Mouse (Mus musculus) right cerebral cortex, postnatal 25 days (tissue): ENCODE results near the gene Gm3448.
A peak's percentile ranks its signal among the peaks of the same experiment; 100 is the strongest.
"Not testable (repeated sequence)": the region's sequence is repeated elsewhere in the genome, so short reads cannot be mapped to it uniquely, and the experiment has no call there.

Experiments used
- DNase-seq: peaks from one replicate; pipeline ENCODE4 v3.0.0; 2022

Gene Gm3448

DNA sequence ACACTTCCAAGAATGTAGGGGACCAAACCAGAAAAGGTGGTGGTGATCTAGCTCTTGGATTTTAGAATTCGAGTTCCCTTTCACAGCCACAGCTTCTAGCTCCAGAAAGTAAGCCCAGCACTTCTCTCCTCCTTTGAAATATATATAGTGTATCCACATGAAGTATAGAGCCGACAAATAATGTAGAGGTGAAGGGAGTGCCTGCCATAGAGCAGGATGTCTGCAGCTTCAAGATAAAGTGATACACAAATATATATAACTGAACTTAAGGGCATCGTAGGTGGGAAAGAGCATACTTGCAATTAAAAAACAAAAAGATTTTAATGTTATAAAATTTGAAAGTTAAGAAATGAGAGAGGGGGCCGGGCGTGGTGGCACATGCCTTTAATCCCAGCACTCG is 15.8 kb downstream of the Gm3448 start:
- not testable (repeated sequence) for DNase-seq

DNA sequence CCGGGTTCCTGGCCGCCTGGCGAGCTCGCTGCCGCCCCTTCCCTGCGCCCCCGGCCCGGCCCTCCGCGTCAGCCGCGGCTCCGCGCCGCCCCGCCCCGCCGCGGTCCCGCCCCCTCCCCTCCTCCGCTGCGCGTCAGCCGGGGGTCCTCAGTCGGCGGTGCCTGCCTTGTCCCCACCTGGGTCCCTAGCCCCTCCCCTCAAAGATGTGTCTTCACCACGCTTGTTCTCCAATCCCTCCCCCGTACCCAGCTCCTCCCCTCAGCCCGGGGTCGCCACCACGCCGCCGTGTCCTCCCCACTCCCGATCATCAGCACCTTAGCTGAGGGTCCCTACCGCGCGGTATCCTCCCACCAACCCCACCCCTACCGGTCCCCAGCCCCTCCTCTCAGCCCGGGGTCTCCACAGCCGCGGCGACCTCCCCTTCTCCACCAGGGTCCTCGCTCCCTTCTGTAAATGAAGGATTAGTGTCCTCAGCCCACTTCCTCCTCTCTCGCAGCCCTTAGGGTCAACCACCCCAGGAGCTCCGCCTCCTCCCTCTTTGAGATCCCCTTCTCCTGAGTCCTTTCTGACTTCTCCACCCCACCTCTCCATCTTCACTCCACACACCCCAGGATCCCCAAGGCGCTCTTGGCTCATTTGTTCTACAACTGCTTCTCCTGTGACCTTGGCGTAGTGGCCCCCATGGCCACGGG is 16.7 kb downstream of the Gm3448 start:
- not testable (repeated sequence) for DNase-seq

DNA sequence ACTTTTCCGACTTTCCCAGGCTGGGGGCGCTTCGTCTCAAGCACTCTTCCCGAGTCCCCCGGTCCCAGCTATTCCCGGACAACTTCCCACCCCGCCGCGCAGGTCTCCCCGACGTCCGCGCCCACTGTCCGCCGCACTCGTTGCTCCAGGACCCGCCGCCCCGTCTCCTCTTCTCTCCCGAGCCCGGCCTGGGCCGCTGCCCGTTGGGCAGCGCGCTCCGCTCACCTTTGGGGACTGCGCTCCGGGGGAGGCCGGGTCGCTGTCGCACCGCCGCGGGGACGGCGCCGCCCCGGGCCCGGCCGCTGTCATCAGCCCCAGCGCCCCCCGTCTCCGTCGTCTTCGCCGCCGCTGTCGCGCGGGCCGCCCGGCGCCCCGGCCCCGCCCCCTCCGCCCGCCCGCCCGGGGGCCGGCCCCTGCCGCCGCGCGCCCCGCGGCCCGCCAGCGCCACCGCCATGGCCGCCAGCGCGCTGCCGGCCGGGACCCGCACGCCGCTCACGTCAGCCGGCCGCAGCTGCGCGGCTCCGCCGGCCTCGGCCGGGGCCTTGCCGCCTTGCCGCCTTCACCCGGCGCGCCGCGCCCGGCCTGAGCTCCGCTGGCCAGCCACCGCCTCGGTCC is 17.4 kb downstream of the Gm3448 start:
- DNase-seq: not testable (repeated sequence)

DNA sequence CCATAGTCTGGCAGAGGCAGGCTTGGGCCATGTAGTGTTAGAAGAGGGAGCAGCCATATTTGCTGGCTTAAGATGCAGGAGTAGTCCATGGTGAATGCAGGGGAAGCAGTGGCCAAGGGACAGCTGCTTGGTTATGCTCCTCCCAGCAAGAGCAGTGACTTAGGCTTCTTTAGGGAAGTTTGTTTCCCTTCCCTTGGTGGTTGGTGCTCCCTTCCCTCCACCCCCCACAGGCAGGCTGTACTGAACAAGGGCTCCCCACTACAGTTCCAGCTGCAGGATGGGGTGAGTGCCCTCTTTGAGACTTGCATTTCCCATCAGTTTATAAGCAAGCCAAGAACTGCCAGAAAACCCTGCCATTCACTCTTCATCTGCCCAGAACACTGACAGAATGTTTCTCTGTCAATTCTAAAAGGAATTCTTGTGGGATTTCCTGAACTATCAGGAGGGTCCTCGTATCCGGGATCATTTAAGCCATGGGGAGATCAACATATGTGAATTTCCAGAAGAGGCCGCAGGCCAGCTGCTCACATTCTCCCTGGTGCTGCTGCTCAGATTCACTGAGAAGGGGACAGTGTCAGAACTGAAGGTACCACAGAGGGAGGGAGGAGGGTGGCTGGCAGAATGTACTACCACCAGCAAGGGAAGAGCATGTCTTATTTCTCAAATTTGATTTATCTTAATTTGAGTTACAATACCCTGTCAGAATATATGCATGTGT is 19.7 kb downstream of the Gm3448 start:
- DNase-seq: peak; percentile 3

DNA sequence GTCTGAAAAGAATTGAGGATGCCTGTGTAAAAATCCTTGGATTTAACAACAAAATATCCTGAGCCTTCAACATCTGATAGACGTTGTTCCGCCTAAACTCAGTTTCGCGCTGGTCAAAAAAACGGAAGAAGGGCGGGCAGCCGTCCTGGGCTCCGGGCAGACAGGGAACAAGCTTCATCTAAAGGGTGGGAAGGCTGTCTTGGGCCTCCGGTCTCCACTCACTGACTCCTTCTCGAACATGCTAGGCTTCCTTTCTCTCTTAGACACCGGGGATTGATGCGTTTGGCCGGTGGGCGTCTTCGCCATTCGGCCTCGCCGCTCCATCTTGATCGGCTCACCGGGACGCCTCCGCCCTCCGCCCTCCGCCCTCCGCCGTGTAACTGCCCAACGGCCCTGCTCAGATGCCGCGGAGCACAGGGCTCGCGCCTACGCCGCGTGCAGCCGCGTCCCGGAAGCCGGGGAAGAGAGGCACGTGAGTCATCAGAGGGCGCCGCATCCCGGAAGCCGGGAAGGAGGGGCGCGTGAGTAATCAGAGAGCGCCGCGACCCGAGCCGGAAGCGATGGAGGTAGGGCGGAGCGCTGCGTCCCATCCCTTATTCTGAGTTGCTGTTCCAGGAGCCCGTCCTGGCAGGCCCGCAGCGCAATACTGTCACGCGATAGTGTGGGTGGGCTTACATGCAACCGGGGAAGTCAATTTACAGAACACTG is 31.5 kb downstream of the Gm3448 start, which contains the start of gene Gm3435:
Gm3435 (plus strand) TSS at position 471 of the 708 bp plus-strand sequence.
- DNase-seq: not testable (repeated sequence)

DNA sequence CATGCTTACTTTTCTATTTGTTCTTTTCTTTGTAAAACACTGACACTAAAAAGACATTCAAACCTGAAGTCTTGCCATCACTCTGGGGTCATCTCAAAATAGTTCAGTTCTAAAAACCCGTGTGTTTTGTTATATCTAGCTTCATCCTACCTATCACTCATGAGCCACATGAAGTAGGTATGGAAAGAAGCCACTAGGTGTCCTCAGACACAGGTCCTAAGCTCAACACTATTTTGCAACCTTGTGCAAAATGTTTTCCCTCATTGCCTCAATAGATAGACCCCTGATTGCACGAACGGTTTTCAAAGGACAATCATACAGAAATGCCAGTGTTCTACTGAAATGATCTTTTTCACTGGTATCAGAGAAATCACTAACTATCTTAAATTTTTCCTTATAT is 32.2 kb downstream of the Gm3448 start:
- DNase-seq: not testable (repeated sequence)

DNA sequence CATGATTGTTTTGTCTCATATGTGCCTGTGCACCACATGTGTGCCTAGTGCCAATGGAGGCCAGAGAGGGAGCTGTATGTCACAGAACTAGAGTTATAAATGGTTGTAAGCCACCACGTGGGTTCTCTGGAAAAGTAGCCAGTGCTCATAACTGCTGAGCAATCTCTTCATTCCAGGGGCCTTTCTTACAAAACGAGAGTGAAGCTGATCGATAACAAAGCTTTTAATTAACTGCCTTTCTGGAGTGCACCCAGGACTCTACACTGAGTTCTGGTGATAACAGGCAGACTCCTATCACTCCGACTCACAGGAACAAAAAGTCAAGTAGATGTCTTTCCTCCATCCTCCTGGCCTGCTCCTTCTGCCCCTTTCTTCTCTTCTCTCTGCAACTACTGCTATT is 41.3 kb downstream of the Gm3448 start:
- DNase-seq: not testable (repeated sequence)

DNA sequence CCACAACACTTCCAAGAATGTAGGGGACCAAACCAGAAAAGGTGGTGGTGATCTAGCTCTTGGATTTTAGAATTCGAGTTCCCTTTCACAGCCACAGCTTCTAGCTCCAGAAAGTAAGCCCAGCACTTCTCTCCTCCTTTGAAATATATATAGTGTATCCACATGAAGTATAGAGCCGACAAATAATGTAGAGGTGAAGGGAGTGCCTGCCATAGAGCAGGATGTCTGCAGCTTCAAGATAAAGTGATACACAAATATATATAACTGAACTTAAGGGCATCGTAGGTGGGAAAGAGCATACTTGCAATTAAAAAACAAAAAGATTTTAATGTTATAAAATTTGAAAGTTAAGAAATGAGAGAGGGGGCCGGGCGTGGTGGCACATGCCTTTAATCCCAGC is 47.2 kb downstream of the Gm3448 start:
- DNase-seq: not testable (repeated sequence)

DNA sequence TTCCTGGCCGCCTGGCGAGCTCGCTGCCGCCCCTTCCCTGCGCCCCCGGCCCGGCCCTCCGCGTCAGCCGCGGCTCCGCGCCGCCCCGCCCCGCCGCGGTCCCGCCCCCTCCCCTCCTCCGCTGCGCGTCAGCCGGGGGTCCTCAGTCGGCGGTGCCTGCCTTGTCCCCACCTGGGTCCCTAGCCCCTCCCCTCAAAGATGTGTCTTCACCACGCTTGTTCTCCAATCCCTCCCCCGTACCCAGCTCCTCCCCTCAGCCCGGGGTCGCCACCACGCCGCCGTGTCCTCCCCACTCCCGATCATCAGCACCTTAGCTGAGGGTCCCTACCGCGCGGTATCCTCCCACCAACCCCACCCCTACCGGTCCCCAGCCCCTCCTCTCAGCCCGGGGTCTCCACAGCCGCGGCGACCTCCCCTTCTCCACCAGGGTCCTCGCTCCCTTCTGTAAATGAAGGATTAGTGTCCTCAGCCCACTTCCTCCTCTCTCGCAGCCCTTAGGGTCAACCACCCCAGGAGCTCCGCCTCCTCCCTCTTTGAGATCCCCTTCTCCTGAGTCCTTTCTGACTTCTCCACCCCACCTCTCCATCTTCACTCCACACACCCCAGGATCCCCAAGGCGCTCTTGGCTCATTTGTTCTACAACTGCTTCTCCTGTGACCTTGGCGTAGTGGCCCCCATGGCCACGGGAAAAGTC is 48.1 kb downstream of the Gm3448 start:
- DNase-seq: not testable (repeated sequence)

DNA sequence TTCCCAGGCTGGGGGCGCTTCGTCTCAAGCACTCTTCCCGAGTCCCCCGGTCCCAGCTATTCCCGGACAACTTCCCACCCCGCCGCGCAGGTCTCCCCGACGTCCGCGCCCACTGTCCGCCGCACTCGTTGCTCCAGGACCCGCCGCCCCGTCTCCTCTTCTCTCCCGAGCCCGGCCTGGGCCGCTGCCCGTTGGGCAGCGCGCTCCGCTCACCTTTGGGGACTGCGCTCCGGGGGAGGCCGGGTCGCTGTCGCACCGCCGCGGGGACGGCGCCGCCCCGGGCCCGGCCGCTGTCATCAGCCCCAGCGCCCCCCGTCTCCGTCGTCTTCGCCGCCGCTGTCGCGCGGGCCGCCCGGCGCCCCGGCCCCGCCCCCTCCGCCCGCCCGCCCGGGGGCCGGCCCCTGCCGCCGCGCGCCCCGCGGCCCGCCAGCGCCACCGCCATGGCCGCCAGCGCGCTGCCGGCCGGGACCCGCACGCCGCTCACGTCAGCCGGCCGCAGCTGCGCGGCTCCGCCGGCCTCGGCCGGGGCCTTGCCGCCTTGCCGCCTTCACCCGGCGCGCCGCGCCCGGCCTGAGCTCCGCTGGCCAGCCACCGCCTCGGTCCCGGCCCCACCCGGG is 48.7 kb downstream of the Gm3448 start:
- not testable (repeated sequence) for DNase-seq

DNA sequence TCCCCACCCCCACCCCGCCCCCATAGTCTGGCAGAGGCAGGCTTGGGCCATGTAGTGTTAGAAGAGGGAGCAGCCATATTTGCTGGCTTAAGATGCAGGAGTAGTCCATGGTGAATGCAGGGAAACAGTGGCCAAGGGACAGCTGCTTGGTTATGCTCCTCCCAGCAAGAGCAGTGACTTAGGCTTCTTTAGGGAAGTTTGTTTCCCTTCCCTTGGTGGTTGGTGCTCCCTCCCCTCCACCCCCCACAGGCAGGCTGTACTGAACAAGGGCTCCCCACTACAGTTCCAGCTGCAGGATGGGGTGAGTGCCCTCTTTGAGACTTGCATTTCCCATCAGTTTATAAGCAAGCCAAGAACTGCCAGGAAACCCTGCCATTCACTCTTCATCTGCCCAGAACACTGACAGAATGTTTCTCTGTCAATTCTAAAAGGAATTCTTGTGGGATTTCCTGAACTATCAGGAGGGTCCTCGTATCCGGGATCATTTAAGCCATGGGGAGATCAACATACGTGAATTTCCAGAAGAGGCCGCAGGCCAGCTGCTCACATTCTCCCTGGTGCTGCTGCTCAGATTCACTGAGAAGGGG is 51.1 kb downstream of the Gm3448 start:
- peak; percentile 2 for DNase-seq

DNA sequence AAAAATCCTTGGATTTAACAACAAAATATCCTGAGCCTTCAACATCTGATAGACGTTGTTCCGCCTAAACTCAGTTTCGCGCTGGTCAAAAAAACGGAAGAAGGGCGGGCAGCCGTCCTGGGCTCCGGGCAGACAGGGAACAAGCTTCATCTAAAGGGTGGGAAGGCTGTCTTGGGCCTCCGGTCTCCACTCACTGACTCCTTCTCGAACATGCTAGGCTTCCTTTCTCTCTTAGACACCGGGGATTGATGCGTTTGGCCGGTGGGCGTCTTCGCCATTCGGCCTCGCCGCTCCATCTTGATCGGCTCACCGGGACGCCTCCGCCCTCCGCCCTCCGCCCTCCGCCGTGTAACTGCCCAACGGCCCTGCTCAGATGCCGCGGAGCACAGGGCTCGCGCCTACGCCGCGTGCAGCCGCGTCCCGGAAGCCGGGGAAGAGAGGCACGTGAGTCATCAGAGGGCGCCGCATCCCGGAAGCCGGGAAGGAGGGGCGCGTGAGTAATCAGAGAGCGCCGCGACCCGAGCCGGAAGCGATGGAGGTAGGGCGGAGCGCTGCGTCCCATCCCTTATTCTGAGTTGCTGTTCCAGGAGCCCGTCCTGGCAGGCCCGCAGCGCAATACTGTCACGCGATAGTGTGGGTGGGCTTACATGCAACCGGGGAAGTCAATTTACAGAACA is 62.8 kb downstream of the Gm3448 start, which contains the start of the genes 9030025P20Rik and Gm3417:
9030025P20Rik (plus strand) TSS at position 107 of the 677 bp plus-strand sequence.
Gm3417 (minus strand) TSS at position 429 of the 677 bp plus-strand sequence.
- DNase-seq: not testable (repeated sequence)

DNA sequence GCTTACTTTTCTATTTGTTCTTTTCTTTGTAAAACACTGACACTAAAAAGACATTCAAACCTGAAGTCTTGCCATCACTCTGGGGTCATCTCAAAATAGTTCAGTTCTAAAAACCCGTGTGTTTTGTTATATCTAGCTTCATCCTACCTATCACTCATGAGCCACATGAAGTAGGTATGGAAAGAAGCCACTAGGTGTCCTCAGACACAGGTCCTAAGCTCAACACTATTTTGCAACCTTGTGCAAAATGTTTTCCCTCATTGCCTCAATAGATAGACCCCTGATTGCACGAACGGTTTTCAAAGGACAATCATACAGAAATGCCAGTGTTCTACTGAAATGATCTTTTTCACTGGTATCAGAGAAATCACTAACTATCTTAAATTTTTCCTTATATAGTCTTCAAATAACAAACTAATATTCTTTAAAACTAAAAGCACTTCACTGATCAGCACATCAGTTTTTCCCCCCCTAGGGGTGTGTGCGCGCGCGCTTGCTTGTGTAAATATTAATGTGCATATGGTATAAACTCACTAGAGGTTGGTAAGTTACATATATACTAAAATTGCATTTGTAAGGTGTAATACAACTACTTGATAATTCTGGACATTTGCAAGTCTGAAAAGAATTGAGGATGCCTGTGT is 63.5 kb downstream of the Gm3448 start:
- not testable (repeated sequence) for DNase-seq

DNA sequence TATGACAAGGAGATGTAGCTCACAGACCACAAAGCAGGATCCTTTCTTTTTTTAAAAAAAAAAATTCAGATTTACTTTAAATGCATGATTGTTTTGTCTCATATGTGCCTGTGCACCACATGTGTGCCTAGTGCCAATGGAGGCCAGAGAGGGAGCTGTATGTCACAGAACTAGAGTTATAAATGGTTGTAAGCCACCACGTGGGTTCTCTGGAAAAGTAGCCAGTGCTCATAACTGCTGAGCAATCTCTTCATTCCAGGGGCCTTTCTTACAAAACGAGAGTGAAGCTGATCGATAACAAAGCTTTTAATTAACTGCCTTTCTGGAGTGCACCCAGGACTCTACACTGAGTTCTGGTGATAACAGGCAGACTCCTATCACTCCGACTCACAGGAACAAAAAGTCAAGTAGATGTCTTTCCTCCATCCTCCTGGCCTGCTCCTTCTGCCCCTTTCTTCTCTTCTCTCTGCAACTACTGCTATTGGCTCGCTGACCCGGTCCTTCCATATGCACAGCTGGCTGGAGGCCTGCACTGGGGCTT is 72.9 kb downstream of the Gm3448 start:
- DNase-seq: not testable (repeated sequence)

DNA sequence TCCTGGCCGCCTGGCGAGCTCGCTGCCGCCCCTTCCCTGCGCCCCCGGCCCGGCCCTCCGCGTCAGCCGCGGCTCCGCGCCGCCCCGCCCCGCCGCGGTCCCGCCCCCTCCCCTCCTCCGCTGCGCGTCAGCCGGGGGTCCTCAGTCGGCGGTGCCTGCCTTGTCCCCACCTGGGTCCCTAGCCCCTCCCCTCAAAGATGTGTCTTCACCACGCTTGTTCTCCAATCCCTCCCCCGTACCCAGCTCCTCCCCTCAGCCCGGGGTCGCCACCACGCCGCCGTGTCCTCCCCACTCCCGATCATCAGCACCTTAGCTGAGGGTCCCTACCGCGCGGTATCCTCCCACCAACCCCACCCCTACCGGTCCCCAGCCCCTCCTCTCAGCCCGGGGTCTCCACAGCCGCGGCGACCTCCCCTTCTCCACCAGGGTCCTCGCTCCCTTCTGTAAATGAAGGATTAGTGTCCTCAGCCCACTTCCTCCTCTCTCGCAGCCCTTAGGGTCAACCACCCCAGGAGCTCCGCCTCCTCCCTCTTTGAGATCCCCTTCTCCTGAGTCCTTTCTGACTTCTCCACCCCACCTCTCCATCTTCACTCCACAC is 79.7 kb downstream of the Gm3448 start:
- not testable (repeated sequence) for DNase-seq

DNA sequence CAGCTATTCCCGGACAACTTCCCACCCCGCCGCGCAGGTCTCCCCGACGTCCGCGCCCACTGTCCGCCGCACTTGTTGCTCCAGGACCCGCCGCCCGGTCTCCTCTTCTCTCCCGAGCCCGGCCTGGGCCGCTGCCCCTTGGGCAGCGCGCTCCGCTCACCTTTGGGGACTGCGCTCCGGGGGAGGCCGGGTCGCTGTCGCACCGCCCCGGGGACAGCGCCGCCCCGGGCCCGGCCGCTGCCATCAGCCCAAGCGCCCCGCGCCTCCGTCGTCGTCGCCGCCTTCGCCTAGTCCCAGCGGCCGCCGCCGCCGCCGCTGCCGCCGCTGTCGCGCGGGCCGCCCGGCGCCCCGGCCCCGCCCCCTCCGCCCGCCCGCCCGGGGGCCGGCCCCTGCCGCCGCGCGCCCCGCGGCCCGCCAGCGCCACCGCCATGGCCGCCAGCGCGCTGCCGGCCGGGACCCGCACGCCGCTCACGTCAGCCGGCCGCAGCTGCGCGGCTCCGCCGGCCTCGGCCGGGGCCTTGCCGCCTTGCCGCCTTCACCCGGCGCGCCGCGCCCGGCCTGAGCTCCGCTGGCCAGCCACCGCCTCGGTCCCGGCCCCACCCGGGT is 80.3 kb downstream of the Gm3448 start, which contains the start of gene Phf10:
Phf10 (minus strand) TSS at position 323 of the 606 bp plus-strand sequence.
- peak; percentile 22 for DNase-seq

DNA sequence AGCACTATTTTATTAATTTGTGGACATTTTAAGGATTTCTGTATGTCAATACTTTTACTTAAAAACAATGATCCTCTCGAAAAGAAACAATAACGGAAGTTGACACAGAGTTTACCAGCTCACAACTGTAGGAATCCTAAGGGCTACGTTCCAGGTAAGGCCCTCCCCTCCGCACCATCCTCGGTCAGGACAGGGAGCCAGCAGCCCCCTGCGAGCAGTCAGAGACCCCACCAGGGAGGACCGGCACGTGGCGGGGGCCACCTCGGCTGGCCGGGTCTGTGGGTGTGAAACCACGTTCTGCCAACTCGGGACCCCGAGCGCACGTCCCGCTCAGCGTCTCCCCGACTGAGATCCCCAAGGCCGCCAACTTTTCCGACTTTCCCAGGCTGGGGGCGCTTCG is 80.8 kb downstream of the Gm3448 start:
- DNase-seq: no peak

DNA sequence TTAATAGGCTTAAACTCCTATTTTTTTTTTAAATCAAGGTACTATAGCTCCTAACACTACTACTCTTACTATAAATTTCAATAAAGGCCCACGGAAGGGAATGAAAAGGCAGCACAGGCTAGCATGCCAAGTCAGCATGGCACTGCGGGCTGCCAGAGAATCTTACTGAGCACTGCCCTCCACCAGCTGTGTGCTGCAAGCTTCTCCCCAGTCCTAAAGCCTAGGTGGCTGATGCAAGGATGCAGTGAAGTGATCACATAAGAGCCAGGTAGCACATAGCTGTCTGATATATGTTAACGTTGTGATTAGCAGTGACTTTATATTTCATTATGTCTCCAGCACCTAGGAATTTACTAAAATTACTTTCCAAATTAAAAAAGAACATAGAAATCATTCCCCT is 81.4 kb downstream of the Gm3448 start:
- no peak for DNase-seq
